Mouse (Mus musculus): ENCODE data around the gene 4931422A03Rik. TPM values are rescaled to one million over a fixed set of nuclear protein-coding genes. Genes with fewer than 3 reads are reported as not detected.

4931422A03Rik gene
- polyA plus RNA-seq, 1 experiment, result not detected

DNA sequence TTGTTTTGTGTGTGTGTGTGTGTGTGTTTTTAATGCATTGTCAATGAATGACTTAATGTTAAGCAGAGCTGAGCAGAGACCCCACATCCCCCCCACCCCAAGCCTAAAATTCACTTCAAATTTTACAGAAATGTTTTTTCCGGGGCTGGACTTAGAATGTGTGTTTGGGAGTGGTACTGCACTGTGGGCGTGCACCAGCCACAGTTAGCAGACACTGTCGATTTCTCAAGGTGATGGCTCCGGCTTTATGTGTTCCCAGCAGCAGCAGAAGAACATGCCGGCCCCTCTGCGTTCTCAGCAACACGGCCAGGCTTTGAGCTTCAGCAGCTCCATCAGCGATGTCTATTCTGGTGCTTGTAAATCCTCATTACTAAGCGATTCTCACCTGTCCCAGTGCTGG lies 95.7 kb downstream of the 4931422A03Rik start:
- TF ChIP-seq POLR2A (IDR thresholded peaks at IDR 0.05; ENCODE audit: low read depth, low read length) (no peak), CTCF (IDR thresholded peaks at IDR 0.05; ENCODE audit: extremely low read depth, insufficient read depth, insufficient read length, insufficient replicate concordance) (no peak)
- WGBS, result 34% methylated on average over 9 of the region's 9 CpGs
- DNase-seq (ENCODE audit: low read depth in 1 of 2, low spot score in 2 of 2), result no peak
- Histone ChIP-seq H3K36me3 (ENCODE audit: control insufficient read depth, insufficient read depth, low read length) (no peaks in the 10 kb centered on the region), H3K27ac (ENCODE audit: insufficient read depth, low read length) (no peak overlapping the region), H3K4me3 (ENCODE audit: extremely low read depth, insufficient read depth, insufficient read length) (no peak overlapping the region), H3K4me1 (ENCODE audit: control insufficient read depth, insufficient read depth, insufficient read length) (peaks cover 9% of the 10 kb centered on the region), H3K27me3 (ENCODE audit: control insufficient read depth, insufficient read depth, low read length) (no peaks in the 10 kb centered on the region)

GRCm38 (mm10) chr2:103932025-103932424 lies 96.1 kb downstream of the 4931422A03Rik start:
- WGBS, result 39% methylated on average over 2 of the region's 2 CpGs
- Histone ChIP-seq H3K4me3 (ENCODE audit: extremely low read depth, insufficient read depth, insufficient read length) (no peak overlapping the region), H3K36me3 (ENCODE audit: control insufficient read depth, insufficient read depth, low read length) (no peaks in the 10 kb centered on the region), H3K27me3 (ENCODE audit: control insufficient read depth, insufficient read depth, low read length) (no peaks in the 10 kb centered on the region), H3K4me1 (ENCODE audit: control insufficient read depth, insufficient read depth, insufficient read length) (peaks cover 9% of the 10 kb centered on the region), H3K27ac (ENCODE audit: insufficient read depth, low read length) (no peak overlapping the region)
- DNase-seq (ENCODE audit: low read depth in 1 of 2, low spot score in 2 of 2), result no peak
- TF ChIP-seq POLR2A (IDR thresholded peaks at IDR 0.05; ENCODE audit: low read depth, low read length) (no peak), CTCF (IDR thresholded peaks at IDR 0.05; ENCODE audit: extremely low read depth, insufficient read depth, insufficient read length, insufficient replicate concordance) (no peak)

GRCm38 (mm10) chr2:103931511-103931911 lies 96.7 kb downstream of the 4931422A03Rik start:
- no peak for DNase-seq (ENCODE audit: low read depth in 1 of 2, low spot score in 2 of 2)
- Histone ChIP-seq H3K27me3 (ENCODE audit: control insufficient read depth, insufficient read depth, low read length) (no peaks in the 10 kb centered on the region), H3K4me3 (ENCODE audit: extremely low read depth, insufficient read depth, insufficient read length) (no peak overlapping the region), H3K36me3 (ENCODE audit: control insufficient read depth, insufficient read depth, low read length) (no peaks in the 10 kb centered on the region), H3K4me1 (ENCODE audit: control insufficient read depth, insufficient read depth, insufficient read length) (peaks cover 9% of the 10 kb centered on the region), H3K27ac (ENCODE audit: insufficient read depth, low read length) (no peak overlapping the region)
- 66% methylated on average over 7 of the region's 7 CpGs for WGBS
- TF ChIP-seq CTCF (IDR thresholded peaks at IDR 0.05; ENCODE audit: extremely low read depth, insufficient read depth, insufficient read length, insufficient replicate concordance) (no peak), POLR2A (IDR thresholded peaks at IDR 0.05; ENCODE audit: low read depth, low read length) (no peak)

DNA sequence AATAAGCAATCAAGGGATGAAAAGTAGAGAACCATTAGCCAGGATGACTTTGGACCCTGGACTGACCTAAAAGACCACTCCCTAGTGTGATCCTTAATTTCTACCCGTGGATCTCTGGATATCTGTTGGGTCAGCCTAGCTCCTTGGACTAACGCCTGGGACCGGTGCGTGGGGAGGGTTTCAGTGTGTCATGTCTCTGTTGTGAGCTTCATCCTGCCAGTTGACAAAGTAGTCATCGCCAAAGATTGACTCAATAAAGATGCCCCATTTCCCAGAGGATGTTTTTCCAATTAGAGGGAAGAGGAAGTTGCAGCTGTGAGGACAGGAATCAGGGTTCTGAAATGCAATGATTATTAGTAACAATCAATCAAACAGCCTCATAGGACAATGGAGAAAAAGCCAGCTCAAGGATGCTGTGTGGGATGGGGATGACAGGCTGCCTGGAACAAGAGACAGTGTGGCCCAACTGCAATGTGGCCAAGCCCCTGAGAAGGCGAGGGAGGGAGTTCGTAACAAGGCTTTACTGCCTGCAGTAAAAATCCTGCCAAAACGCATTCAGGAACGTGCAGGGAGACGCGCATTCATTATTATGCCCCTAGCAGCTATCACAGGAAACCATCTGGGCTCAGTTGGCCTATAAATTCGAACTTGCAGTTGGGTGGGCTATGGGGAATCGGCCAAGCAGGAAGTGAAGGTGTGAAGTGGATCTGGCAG lies 97.7 kb downstream of the 4931422A03Rik start:
- TF ChIP-seq CTCF (IDR thresholded peaks at IDR 0.05; ENCODE audit: extremely low read depth, insufficient read depth, insufficient read length, insufficient replicate concordance) (no peak), POLR2A (IDR thresholded peaks at IDR 0.05; ENCODE audit: low read depth, low read length) (no peak)
- Histone ChIP-seq H3K4me3 (ENCODE audit: extremely low read depth, insufficient read depth, insufficient read length) (no peak overlapping the region), H3K36me3 (ENCODE audit: control insufficient read depth, insufficient read depth, low read length) (no peaks in the 10 kb centered on the region), H3K27me3 (ENCODE audit: control insufficient read depth, insufficient read depth, low read length) (no peaks in the 10 kb centered on the region), H3K4me1 (ENCODE audit: control insufficient read depth, insufficient read depth, insufficient read length) (peaks cover 2% of the 10 kb centered on the region; the same call in 1 of the 2 replicates), H3K27ac (ENCODE audit: insufficient read depth, low read length) (no peak overlapping the region)
- WGBS, result 47% methylated on average over 13 of the region's 13 CpGs
- DNase-seq (ENCODE audit: low read depth in 1 of 2, low spot score in 2 of 2), result no peak

DNA sequence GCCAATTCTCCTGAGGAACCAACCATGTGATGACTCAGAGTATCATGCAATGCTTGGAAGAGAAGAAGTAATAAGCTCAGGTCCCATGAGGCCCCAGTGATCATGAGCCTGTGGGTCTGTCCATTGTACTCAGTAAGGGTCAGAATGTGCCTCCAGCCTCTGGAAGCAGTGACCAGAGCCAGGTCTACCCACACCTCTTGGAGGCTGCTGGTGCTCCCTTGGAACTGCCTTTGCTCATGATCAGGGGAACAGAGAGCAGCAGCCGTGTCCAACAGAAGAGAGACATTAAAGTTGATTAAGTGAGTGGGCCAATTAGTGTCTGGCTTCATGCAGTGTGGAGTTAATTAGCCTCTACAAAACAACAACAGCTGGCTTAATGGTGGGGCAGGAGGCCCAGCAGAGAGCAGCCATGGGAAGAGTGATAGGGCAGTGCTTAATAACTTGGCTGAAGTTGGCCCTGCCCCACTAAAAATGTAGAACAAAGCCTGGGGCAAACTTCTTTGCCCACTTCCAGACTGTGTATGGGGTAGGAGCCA lies 100.5 kb downstream of the 4931422A03Rik start:
- Histone ChIP-seq H3K4me3 (ENCODE audit: extremely low read depth, insufficient read depth, insufficient read length) (no peak overlapping the region), H3K27me3 (ENCODE audit: control insufficient read depth, insufficient read depth, low read length) (no peaks in the 10 kb centered on the region), H3K36me3 (ENCODE audit: control insufficient read depth, insufficient read depth, low read length) (no peaks in the 10 kb centered on the region), H3K27ac (ENCODE audit: insufficient read depth, low read length) (no peak overlapping the region), H3K4me1 (ENCODE audit: control insufficient read depth, insufficient read depth, insufficient read length) (no peaks in the 10 kb centered on the region; the same call in 1 of the 2 replicates)
- TF ChIP-seq CTCF (IDR thresholded peaks at IDR 0.05; ENCODE audit: extremely low read depth, insufficient read depth, insufficient read length, insufficient replicate concordance) (no peak), POLR2A (IDR thresholded peaks at IDR 0.05; ENCODE audit: low read depth, low read length) (no peak)
- DNase-seq (ENCODE audit: low read depth in 1 of 2, low spot score in 2 of 2), result no peak
- WGBS, result 85% methylated on average over 1 of the region's 1 CpGs

DNA sequence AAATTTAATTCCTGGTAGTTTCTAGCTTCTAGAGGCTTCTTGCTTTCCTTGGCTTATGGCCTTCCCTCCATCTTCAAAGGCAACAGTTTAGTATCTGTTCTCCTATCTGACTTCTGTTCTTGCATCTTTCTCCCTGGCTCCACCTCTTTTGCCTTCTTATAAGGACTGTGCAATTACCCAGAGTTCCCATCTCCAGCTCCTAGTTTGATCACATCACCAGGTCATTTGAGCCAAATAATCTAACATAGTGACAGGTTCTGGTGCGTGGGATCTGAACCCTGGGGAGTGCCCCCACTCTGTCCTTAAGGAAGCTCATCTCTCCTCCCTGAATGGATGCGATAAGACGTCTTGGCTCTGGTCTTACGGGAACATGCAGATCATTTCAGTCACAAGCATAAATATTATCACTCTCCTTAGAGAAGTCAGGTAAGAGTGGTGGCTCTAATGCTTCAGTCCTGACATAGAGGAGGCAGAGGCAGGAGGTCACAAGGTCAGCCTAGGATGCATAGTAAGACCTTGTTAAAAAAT lies 101.5 kb downstream of the 4931422A03Rik start:
- Histone ChIP-seq H3K27me3 (ENCODE audit: control insufficient read depth, insufficient read depth, low read length) (no peaks in the 10 kb centered on the region), H3K27ac (ENCODE audit: insufficient read depth, low read length) (no peak overlapping the region), H3K36me3 (ENCODE audit: control insufficient read depth, insufficient read depth, low read length) (no peaks in the 10 kb centered on the region), H3K4me3 (ENCODE audit: extremely low read depth, insufficient read depth, insufficient read length) (no peak overlapping the region), H3K4me1 (ENCODE audit: control insufficient read depth, insufficient read depth, insufficient read length) (no peaks in the 10 kb centered on the region; the same call in 1 of the 2 replicates)
- TF ChIP-seq CTCF (IDR thresholded peaks at IDR 0.05; ENCODE audit: extremely low read depth, insufficient read depth, insufficient read length, insufficient replicate concordance) (no peak), POLR2A (IDR thresholded peaks at IDR 0.05; ENCODE audit: low read depth, low read length) (no peak)
- DNase-seq (ENCODE audit: low read depth in 1 of 2, low spot score in 2 of 2), result no peak
- 95% methylated on average over 4 of the region's 4 CpGs for WGBS

DNA sequence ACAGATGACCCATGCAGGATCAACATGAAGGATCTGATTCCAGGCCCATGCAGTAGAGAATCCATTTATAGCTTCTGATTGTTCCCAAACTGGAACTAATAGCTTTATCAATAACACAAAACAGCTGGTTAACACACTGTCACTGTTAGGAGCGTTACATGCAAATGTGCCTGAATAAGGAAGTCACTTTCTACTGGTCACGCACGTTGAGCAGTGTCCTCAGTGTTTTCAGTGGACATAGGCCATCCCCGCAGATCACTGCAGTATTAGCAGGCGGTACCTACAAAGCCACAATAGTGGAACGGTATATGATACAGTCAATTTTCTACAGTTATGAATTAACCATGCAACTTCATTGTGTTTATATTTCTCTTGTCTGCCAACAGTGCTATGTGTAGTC lies 108.7 kb downstream of the 4931422A03Rik start:
- TF ChIP-seq POLR2A (IDR thresholded peaks at IDR 0.05; ENCODE audit: low read depth, low read length), result no peak
- no peak for TF ChIP-seq CTCF (IDR thresholded peaks at IDR 0.05; ENCODE audit: extremely low read depth, insufficient read depth, insufficient read length, insufficient replicate concordance)
- DNase-seq (ENCODE audit: low read depth in 1 of 2, low spot score in 2 of 2), result no peak
- WGBS, result 49% methylated on average over 6 of the region's 6 CpGs
- Histone ChIP-seq H3K27ac (ENCODE audit: insufficient read depth, low read length) (no peak overlapping the region), H3K27me3 (ENCODE audit: control insufficient read depth, insufficient read depth, low read length) (no peaks in the 10 kb centered on the region), H3K36me3 (ENCODE audit: control insufficient read depth, insufficient read depth, low read length) (no peaks in the 10 kb centered on the region), H3K4me3 (ENCODE audit: extremely low read depth, insufficient read depth, insufficient read length) (no peak overlapping the region), H3K4me1 (ENCODE audit: control insufficient read depth, insufficient read depth, insufficient read length) (peaks cover 17% of the 10 kb centered on the region)

Measured in spleen, adult 2 months (tissue).